Mouse (Mus musculus): ENCODE data around the gene Smim27. TPM values are rescaled to one million over a fixed set of nuclear protein-coding genes. Genes with fewer than 3 reads are reported as not detected.
A peak's percentile ranks its signal among the peaks of the same experiment; 100 is the strongest.
"Not testable (repeated sequence)": the region's sequence is repeated elsewhere in the genome, so short reads cannot be mapped to it uniquely, and the experiment has no call there.

Smim27 gene
- polyA plus RNA-seq, 1 experiment from 2014 or later, result 16.7 TPM

- H3K4me3 ChIP-seq (replicated peaks; ENCODE audit: low read length), result no peak overlapping the region
- no peaks in the 10 kb centered on the region for H3K36me3 ChIP-seq (ENCODE audit: control insufficient read depth, insufficient read depth)
- no peaks in the 10 kb centered on the region for H3K4me1 ChIP-seq (replicated peaks; ENCODE audit: control insufficient read depth, insufficient read depth, low read length)
- 72% methylated on average over 6 of the region's 6 CpGs for WGBS
- H3K4me2 ChIP-seq (ENCODE audit: low read length), result no peak overlapping the region
- no peak overlapping the region for H3K9ac ChIP-seq (replicated peaks; ENCODE audit: low read depth, low read length)
- H3K27me3 ChIP-seq (replicated peaks; ENCODE audit: control insufficient read depth, insufficient read depth, low read length), result no peaks in the 10 kb centered on the region
- ATAC-seq, result no peak
- H3K27ac ChIP-seq (ENCODE audit: low read length), result no peak overlapping the region
- H3K9me3 ChIP-seq (ENCODE audit: control insufficient read depth, low read length), result no peaks in the 10 kb centered on the region; the same call in 1 of the 2 replicates
Measured at GRCm38 (mm10) chr4:40287415-40287814, 18.0 kb downstream of the Smim27 start.

GRCm38 (mm10) chr4:40289046-40289445 lies 19.7 kb downstream of the Smim27 start:
- no peak overlapping the region for H3K27ac ChIP-seq (ENCODE audit: low read length)
- no peak overlapping the region for H3K4me3 ChIP-seq (replicated peaks; ENCODE audit: low read length)
- H3K27me3 ChIP-seq (replicated peaks; ENCODE audit: control insufficient read depth, insufficient read depth, low read length), result no peaks in the 10 kb centered on the region
- H3K4me2 ChIP-seq (ENCODE audit: low read length), result no peak overlapping the region
- no peaks in the 10 kb centered on the region for H3K36me3 ChIP-seq (ENCODE audit: control insufficient read depth, insufficient read depth)
- H3K9ac ChIP-seq (replicated peaks; ENCODE audit: low read depth, low read length), result no peak overlapping the region
- 91% methylated on average over 2 of the region's 2 CpGs for WGBS
- no peak for ATAC-seq
- H3K4me1 ChIP-seq (replicated peaks; ENCODE audit: control insufficient read depth, insufficient read depth, low read length), result no peaks in the 10 kb centered on the region
- H3K9me3 ChIP-seq (ENCODE audit: control insufficient read depth, low read length), result no peaks in the 10 kb centered on the region; the same call in 1 of the 2 replicates

DNA sequence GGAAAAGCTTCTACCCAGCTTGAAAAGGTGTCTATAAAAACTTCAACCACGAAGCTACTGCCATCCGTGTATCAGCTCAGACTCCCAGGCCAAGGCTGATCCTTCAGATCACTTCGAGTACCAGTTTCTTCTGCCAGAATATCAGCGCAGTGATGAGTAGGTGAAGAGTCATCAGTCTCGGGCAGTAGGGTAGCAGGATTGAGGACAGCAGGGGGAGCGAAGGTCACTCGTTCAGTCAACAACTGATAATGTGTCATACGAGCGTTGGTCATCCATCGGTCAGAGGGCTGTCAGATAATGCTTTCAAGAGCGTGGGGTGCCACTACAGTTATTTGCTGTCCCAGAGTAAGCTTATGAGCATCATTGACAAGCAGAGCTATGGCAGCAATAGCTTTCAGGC lies 22.1 kb downstream of the Smim27 start:
- ATAC-seq; H3K27me3 ChIP-seq (replicated peaks; ENCODE audit: control insufficient read depth, insufficient read depth, low read length); H3K9ac ChIP-seq (replicated peaks; ENCODE audit: low read depth, low read length); H3K9me3 ChIP-seq (ENCODE audit: control insufficient read depth, low read length); H3K4me2 ChIP-seq (ENCODE audit: low read length); H3K4me1 ChIP-seq (replicated peaks; ENCODE audit: control insufficient read depth, insufficient read depth, low read length); H3K36me3 ChIP-seq (ENCODE audit: control insufficient read depth, insufficient read depth); H3K4me3 ChIP-seq (replicated peaks; ENCODE audit: low read length); H3K27ac ChIP-seq (ENCODE audit: low read length): not testable (repeated sequence)
- WGBS, result 95% methylated on average over 11 of the region's 11 CpGs

- Histone ChIP-seq H3K27ac (ENCODE audit: low read length) (no peak overlapping the region), H3K27me3 (replicated peaks; ENCODE audit: control insufficient read depth, insufficient read depth, low read length) (no peaks in the 10 kb centered on the region), H3K4me2 (ENCODE audit: low read length) (no peak overlapping the region), H3K9me3 (ENCODE audit: control insufficient read depth, low read length) (no peaks in the 10 kb centered on the region), H3K9ac (replicated peaks; ENCODE audit: low read depth, low read length) (no peak overlapping the region), H3K36me3 (ENCODE audit: control insufficient read depth, insufficient read depth) (no peaks in the 10 kb centered on the region), H3K4me3 (replicated peaks; ENCODE audit: low read length) (no peak overlapping the region), H3K4me1 (replicated peaks; ENCODE audit: control insufficient read depth, insufficient read depth, low read length) (no peaks in the 10 kb centered on the region; the same call in 1 of the 2 replicates)
- 72% methylated on average over 5 of the region's 5 CpGs for WGBS
- no peak for ATAC-seq
Measured at GRCm38 (mm10) chr4:40299169-40299568, 29.8 kb downstream of the Smim27 start.

DNA sequence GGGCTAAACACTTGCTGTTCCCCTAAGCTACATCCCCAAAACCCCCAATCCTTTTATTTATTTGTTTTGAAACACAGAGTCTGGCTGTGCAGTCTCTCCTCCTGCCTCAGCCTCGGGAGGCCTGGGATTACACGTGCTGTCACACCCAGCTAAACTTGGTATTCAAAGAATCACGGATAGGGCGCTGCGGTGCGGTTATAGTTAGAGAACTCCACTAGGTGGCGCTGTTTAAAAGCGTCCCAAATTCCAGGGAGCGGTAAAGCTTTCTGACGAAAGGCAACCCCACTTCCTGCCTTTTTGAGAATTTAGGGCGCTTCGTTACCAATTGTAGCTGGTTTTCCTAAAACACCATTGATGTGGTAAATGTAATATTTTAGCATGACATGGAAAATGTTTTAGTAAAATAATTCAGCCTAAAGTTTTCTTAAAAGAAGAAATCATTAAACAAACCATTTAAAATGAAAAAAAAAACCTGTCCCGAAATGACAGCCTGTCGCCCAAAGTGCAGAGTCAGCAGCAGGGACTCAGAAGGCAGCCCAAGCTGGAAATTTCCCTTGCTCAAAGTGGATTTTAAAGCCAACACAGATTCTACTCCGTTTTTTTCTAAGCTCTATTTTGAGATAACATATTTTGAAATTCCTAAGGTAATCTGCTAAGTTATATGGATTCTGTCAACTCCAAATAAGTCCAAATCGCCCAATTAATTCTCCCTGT lies 31.9 kb downstream of the Smim27 start:
- H3K4me3 ChIP-seq (replicated peaks; ENCODE audit: low read length), result no peak overlapping the region
- ATAC-seq, result peak; percentile 87
- WGBS, result 12% methylated on average over 16 of the region's 16 CpGs

GRCm38 (mm10) chr4:40302445-40303125 lies 33.2 kb downstream of the Smim27 start:
- H3K27me3 ChIP-seq (replicated peaks; ENCODE audit: control insufficient read depth, insufficient read depth, low read length), result no peaks in the 10 kb centered on the region
- no peak overlapping the region for H3K4me3 ChIP-seq (replicated peaks; ENCODE audit: low read length)
- H3K4me2 ChIP-seq (ENCODE audit: low read length), result no peak overlapping the region
- no peaks in the 10 kb centered on the region for H3K36me3 ChIP-seq (ENCODE audit: control insufficient read depth, insufficient read depth)
- H3K9me3 ChIP-seq (ENCODE audit: control insufficient read depth, low read length), result no peaks in the 10 kb centered on the region
- no peak for ATAC-seq
- no peak overlapping the region for H3K9ac ChIP-seq (replicated peaks; ENCODE audit: low read depth, low read length)
- 87% methylated on average over 10 of the region's 10 CpGs for WGBS
- no peaks in the 10 kb centered on the region; the same call in 1 of the 2 replicates for H3K4me1 ChIP-seq (replicated peaks; ENCODE audit: control insufficient read depth, insufficient read depth, low read length)
- H3K27ac ChIP-seq (ENCODE audit: low read length), result no peak overlapping the region

More for the DNA sequence above, 31.9 kb downstream of the Smim27 start:
- Histone ChIP-seq H3K27ac (ENCODE audit: low read length) (no peak overlapping the region), H3K4me2 (ENCODE audit: low read length) (peak overlapping the region; percentile 28), H3K9ac (replicated peaks; ENCODE audit: low read depth, low read length) (no peak overlapping the region), H3K27me3 (replicated peaks; ENCODE audit: control insufficient read depth, insufficient read depth, low read length) (no peaks in the 10 kb centered on the region), H3K4me1 (replicated peaks; ENCODE audit: control insufficient read depth, insufficient read depth, low read length) (no peaks in the 10 kb centered on the region; the same call in 1 of the 2 replicates), H3K36me3 (ENCODE audit: control insufficient read depth, insufficient read depth) (no peaks in the 10 kb centered on the region), H3K9me3 (ENCODE audit: control insufficient read depth, low read length) (no peaks in the 10 kb centered on the region)

DNA sequence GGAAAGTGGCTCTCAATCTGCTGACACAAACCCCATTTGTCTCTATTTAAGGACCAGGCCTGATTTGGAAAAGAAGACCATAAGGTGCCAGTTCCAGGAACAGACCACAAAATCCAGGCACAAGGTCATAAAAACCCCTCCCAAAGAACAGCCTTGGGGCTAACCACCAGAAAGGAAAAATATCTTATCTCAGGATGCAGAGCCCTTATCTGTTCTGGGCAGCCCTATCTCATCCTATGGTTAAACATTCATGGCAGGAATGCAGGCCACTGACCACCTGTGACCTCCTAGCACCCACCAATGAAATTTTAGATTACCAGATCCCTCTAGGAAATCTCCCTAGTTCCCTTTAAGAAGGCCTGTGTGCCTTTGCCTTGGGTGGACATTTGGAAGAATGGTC lies 40.3 kb downstream of the Smim27 start:
- no peak overlapping the region for H3K27ac ChIP-seq (ENCODE audit: low read length)
- ATAC-seq, result no peak
- H3K4me3 ChIP-seq (replicated peaks; ENCODE audit: low read length), result no peak overlapping the region
- H3K27me3 ChIP-seq (replicated peaks; ENCODE audit: control insufficient read depth, insufficient read depth, low read length), result no peaks in the 10 kb centered on the region
- no peaks in the 10 kb centered on the region for H3K9me3 ChIP-seq (ENCODE audit: control insufficient read depth, low read length)
- no peak overlapping the region for H3K9ac ChIP-seq (replicated peaks; ENCODE audit: low read depth, low read length)
- H3K4me1 ChIP-seq (replicated peaks; ENCODE audit: control insufficient read depth, insufficient read depth, low read length), result no peaks in the 10 kb centered on the region
- H3K36me3 ChIP-seq (ENCODE audit: control insufficient read depth, insufficient read depth), result no peaks in the 10 kb centered on the region
- no peak overlapping the region for H3K4me2 ChIP-seq (ENCODE audit: low read length)

DNA sequence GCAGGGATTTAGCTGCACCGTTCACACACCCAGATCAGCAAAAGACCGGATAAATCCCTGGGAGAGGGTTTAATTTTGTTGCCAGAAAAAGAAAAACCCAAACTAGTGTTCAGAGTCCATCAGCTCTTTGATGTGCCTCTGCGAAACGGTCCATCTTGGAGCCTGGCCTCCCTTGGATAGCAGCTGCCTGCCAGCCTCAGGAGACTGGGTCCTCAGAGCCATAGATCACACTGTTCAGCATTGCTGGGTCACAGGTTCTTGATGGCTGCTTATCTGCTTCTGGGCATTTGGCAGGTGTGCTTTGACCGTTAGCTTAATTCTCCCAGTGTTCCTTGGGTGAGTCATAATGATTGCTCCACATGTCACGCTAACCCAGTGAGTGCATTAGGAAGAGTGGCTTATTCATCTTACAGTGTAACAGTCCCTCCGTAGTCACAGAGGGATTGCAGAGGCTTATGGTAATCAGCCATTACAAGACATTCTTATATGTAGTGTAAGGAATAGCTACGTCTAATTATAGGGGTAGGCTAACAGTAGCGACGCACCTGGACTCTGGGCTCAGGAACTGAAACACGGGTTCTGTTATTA lies 41.5 kb downstream of the Smim27 start:
- no peaks in the 10 kb centered on the region for H3K36me3 ChIP-seq (ENCODE audit: control insufficient read depth, insufficient read depth)
- ATAC-seq, result no peak
- no peak overlapping the region for H3K4me2 ChIP-seq (ENCODE audit: low read length)
- H3K4me1 ChIP-seq (replicated peaks; ENCODE audit: control insufficient read depth, insufficient read depth, low read length), result no peaks in the 10 kb centered on the region
- 77% methylated on average over 11 of the region's 11 CpGs for WGBS
- H3K27me3 ChIP-seq (replicated peaks; ENCODE audit: control insufficient read depth, insufficient read depth, low read length), result no peaks in the 10 kb centered on the region
- no peak overlapping the region for H3K27ac ChIP-seq (ENCODE audit: low read length)
- no peak overlapping the region for H3K4me3 ChIP-seq (replicated peaks; ENCODE audit: low read length)
- H3K9ac ChIP-seq (replicated peaks; ENCODE audit: low read depth, low read length), result no peak overlapping the region
- no peaks in the 10 kb centered on the region for H3K9me3 ChIP-seq (ENCODE audit: control insufficient read depth, low read length)

- no peaks in the 10 kb centered on the region for H3K27me3 ChIP-seq (replicated peaks; ENCODE audit: control insufficient read depth, insufficient read depth, low read length)
- no peaks in the 10 kb centered on the region for H3K9me3 ChIP-seq (ENCODE audit: control insufficient read depth, low read length)
- H3K9ac ChIP-seq (replicated peaks; ENCODE audit: low read depth, low read length), result no peak overlapping the region
- 93% methylated on average over 1 of the region's 1 CpGs for WGBS
- H3K27ac ChIP-seq (ENCODE audit: low read length), result no peak overlapping the region
- H3K4me1 ChIP-seq (replicated peaks; ENCODE audit: control insufficient read depth, insufficient read depth, low read length), result no peaks in the 10 kb centered on the region
- no peak for ATAC-seq
- H3K4me3 ChIP-seq (replicated peaks; ENCODE audit: low read length), result no peak overlapping the region
- no peak overlapping the region for H3K4me2 ChIP-seq (ENCODE audit: low read length)
- no peaks in the 10 kb centered on the region for H3K36me3 ChIP-seq (ENCODE audit: control insufficient read depth, insufficient read depth)
Measured at GRCm38 (mm10) chr4:40312213-40312612, 42.8 kb downstream of the Smim27 start.

All from forebrain, embryonic 16.5 days (tissue).